Mouse (Mus musculus) hindbrain, embryonic 11.5 days (tissue): ENCODE measurements at regions not wholly inside any gene's neighbourhood (a gene's known extent, or its start where the extent isn't known, plus 50 kb on each side); places are given as distances from the start of the nearest gene placed in this dataset.

Source experiments
- ATAC-seq: fragments of 200-750 bp; cut with Nextera tagmentation; 2 replicates; pipeline ENCODE4 v1.8.0; 2017; ENCODE audit warnings: mild to moderate bottlenecking, moderate TSS enrichment, moderate library complexity; ENCODE audit not compliant: low FRiP score
- DNase-seq: peaks from one replicate; pipeline ENCODE4 v3.0.0-alpha.2; 2015; ENCODE audit warnings: low spot score
- H3K27ac ChIP-seq: fragments of 300-500 bp; sonication (generic); 2 replicates; pipeline ENCODE4 v1.5.1; 2014; ENCODE audit warnings: mild to moderate bottlenecking, low read depth, low read length
- H3K27me3 ChIP-seq: fragments of 300-500 bp; sonication (generic); 2 replicates; pipeline ENCODE4 v1.6.1; 2014; ENCODE audit warnings: mild to moderate bottlenecking, low read length, moderate library complexity, mixed read lengths; ENCODE audit not compliant: control insufficient read depth, insufficient read depth
- H3K36me3 ChIP-seq: fragments of 300-500 bp; sonication (generic); 2 replicates; pipeline ENCODE4 v1.6.1; 2014; ENCODE audit warnings: mild to moderate bottlenecking, low read length, moderate library complexity, mixed read lengths; ENCODE audit not compliant: control insufficient read depth, insufficient read depth
- H3K4me1 ChIP-seq: fragments of 300-500 bp; sonication (generic); replicated peaks from 2 replicates; pipeline ENCODE4 v1.6.1; 2014; ENCODE audit warnings: low read length, mixed read lengths; ENCODE audit not compliant: control insufficient read depth, insufficient read depth
- H3K4me2 ChIP-seq: fragments of 300-500 bp; sonication (generic); replicated peaks from 2 replicates; pipeline ENCODE4 v1.6.1; 2014; ENCODE audit warnings: mild to moderate bottlenecking, low read depth, low read length
- H3K4me3 ChIP-seq: fragments of 300-500 bp; sonication (generic); 2 replicates; pipeline ENCODE4 v1.5.1; 2014; ENCODE audit warnings: low read depth, low read length
- H3K9ac ChIP-seq: fragments of 300-500 bp; sonication (generic); 2 replicates; pipeline ENCODE4 v1.6.1; 2014; ENCODE audit warnings: low read depth, low read length
- H3K9me3 ChIP-seq: fragments of 300-500 bp; sonication (generic); 2 replicates; pipeline ENCODE4 v1.6.1; 2016; ENCODE audit warnings: low read length; ENCODE audit not compliant: control insufficient read depth
- WGBS: fragments of 180-500 bp; shearing (Covaris S2); extraction: QIAGEN DNeasy Blood & Tissue Kit; methylation state at CpG from one replicate; pipeline ENCODE4 v1.1.7; 2014; 5-methylcytosine and 5-hydroxymethylcytosine counted together

DNA sequence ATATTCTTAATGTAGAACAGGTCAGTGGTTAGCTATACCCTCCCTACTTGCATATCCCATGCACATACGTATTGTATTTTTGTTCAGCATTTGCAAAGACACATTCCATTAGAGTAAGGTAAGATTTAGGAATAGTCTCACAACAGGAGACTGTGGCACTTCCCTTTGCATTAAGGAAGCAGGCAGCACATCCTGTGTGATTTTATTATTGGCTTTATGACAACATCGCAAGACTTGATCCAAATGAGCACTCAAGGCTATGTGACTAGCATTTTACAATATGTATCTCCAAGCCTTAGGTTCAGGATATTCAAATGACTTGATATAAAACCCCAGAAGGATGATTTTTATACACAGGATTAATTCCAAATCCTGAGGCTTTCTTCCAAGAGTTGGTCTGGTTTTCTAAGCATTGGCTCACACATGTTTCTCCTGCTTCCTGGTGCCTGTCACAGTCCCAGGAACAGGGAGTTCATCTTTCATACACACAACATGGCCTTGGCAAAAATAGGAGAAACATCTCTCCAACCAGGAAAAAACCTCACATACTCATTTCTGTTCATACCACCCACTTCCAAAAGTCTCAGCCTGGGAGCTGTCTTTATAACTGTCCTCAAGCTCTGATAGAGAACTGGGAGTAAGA lies 159.1 kb upstream of the Meox2 start:
- 89% methylated on average over 2 of the region's 2 CpGs for WGBS
- DNase-seq (no peak), ATAC-seq (no peak)
- H3K36me3 ChIP-seq: no peaks in the 10 kb centered on the region
- no peaks in the 10 kb centered on the region for H3K27me3 ChIP-seq
- no peaks in the 10 kb centered on the region for H3K4me1 ChIP-seq
- H3K4me3 ChIP-seq: no peak overlapping the region
- H3K9ac ChIP-seq: no peak overlapping the region
- no peak overlapping the region for H3K27ac ChIP-seq
- H3K4me2 ChIP-seq: no peak overlapping the region
- no peaks in the 10 kb centered on the region for H3K9me3 ChIP-seq

DNA sequence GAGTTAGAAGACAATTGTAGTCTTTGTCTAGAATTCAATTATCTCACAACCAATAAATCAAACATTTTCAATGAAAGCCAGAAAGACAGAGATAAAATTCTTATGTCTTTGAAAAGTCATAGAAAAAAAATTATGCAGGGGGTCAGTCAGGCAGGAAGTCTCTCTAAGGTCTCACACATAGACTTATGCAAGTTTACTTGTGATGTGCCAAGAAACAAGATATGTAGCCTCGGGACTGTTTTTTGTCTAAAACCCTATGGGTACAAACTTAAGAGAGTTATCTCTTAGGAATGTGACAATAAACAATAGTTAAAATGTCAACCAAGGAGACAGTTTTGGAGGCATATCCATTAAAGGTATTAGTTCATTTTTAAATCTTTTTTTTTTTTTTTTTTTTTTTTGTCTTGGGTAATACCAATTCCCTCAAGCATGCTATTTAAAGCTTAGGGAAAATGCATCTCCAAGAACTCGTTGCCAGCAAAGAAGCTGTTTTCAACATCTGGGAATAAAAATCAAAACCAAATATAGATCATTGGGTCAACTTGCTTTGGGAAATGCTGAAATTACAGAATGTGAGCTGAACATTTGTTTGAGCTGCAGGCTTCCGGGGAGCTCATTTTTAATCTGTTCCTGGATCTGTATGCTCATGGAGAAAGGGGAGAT lies 133.8 kb upstream of the Meox2 start:
- H3K4me1 ChIP-seq: no peaks in the 10 kb centered on the region
- H3K9me3 ChIP-seq: no peaks in the 10 kb centered on the region
- H3K36me3 ChIP-seq: no peaks in the 10 kb centered on the region
- H3K4me2 ChIP-seq: no peak overlapping the region
- 77% methylated on average over 3 of the region's 3 CpGs for WGBS
- H3K27ac ChIP-seq: no peak overlapping the region
- DNase-seq (no peak), ATAC-seq (no peak)
- H3K4me3 ChIP-seq: no peak overlapping the region
- no peak overlapping the region for H3K9ac ChIP-seq
- no peaks in the 10 kb centered on the region for H3K27me3 ChIP-seq

DNA sequence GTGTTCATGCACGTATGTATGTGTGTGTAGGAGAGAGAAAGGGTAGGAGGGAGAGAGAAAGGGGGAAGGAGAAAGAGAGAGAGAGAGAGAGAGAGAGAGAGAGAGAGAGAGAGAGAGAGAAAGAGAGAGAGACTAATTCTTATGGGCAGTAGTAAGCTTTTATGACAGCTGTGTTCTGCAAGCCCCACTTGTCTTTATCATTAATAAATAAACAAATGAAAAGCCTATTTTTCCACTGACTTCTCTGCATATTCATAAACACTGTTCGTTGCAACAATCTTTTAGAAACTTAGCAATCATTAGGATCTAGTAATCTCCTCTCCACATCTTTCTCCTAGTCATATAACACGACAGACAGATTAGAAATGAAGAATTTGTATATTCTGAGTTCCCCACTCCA lies 131.2 kb upstream of the Meox2 start:
- Histone ChIP-seq H3K4me1 (no peaks in the 10 kb centered on the region), H3K9me3 (no peaks in the 10 kb centered on the region), H3K9ac (no peak overlapping the region), H3K4me3 (no peak overlapping the region), H3K27me3 (no peaks in the 10 kb centered on the region), H3K4me2 (no peak overlapping the region), H3K36me3 (no peaks in the 10 kb centered on the region), H3K27ac (no peak overlapping the region)
- ATAC-seq (no peak), DNase-seq (no peak)
- WGBS: 79% methylated on average over 3 of the region's 3 CpGs

DNA sequence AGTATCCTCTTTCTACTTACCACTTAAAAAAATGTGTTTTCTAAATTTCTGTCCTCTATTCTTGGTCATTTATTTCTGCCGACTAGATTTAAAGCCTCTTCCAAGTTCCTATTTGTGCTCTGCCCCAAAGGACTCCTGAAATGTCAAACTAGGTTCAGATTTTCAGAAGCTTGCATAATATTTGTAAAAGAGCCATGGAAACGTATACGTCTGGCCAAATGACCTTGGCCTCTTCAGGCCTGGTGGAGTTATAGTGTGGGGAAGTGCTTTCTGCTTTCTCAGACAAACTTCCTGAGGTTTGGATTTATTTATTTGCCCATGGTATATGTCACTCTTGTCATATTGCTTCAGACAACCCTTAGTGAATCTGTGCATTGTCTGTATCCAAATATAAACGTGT lies 117.2 kb upstream of the Meox2 start:
- Histone ChIP-seq H3K27ac (no peak overlapping the region), H3K9me3 (no peaks in the 10 kb centered on the region), H3K27me3 (no peaks in the 10 kb centered on the region), H3K4me2 (no peak overlapping the region), H3K4me3 (no peak overlapping the region), H3K36me3 (no peaks in the 10 kb centered on the region), H3K4me1 (no peaks in the 10 kb centered on the region), H3K9ac (no peak overlapping the region)
- DNase-seq (no peak), ATAC-seq (no peak)
- 83% methylated on average over 4 of the region's 4 CpGs for WGBS

DNA sequence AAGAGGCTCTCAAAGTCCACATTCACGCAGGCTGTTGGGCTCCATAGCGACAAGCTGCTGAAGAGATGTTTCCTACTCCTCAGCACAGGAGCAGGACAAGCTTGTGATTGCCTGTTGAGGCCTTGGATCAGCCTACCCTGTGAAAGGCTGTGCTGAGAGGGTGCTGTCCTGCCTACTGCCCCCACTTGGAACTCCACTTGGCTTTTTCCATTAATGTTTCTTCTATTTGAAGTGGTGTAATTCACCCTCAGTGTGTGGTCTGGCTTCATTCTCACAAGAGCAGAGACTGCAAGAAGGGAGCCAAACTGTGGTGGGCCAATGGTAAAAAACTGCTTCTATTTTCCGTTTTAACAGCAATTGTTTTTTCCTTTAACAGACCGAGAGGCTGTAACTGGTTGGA lies 116.4 kb upstream of the Meox2 start:
- DNase-seq (no peak), ATAC-seq (no peak)
- no peaks in the 10 kb centered on the region for H3K9me3 ChIP-seq
- H3K27ac ChIP-seq: no peak overlapping the region
- no peaks in the 10 kb centered on the region for H3K27me3 ChIP-seq
- no peak overlapping the region for H3K4me3 ChIP-seq
- H3K4me1 ChIP-seq: no peaks in the 10 kb centered on the region
- no peak overlapping the region for H3K9ac ChIP-seq
- H3K4me2 ChIP-seq: no peak overlapping the region
- no peaks in the 10 kb centered on the region for H3K36me3 ChIP-seq
- 84% methylated on average over 4 of the region's 4 CpGs for WGBS

DNA sequence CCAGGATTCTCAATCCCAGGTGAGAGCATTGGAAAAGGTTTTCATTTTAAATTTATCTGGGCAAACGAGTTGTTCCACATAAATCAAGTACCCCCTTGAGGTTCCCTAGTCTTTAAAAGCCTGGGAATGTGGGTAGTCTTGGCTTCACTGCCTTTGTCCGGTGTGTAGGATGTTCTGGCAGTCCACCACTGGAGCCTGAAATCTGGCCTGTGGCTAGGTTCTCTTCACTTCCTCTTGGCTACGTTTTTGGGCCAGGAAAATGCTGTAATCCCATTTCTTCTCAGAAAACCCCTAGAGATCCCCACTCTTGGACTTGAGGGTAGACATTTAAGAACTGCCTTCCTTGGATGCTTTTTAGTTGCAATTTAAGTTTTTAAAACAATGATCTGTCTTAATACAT lies 106.9 kb upstream of the Meox2 start:
- Histone ChIP-seq H3K27me3 (no peaks in the 10 kb centered on the region), H3K9ac (no peak overlapping the region), H3K4me3 (no peak overlapping the region), H3K4me2 (no peak overlapping the region), H3K27ac (no peak overlapping the region), H3K4me1 (no peaks in the 10 kb centered on the region), H3K36me3 (no peaks in the 10 kb centered on the region), H3K9me3 (no peaks in the 10 kb centered on the region)
- ATAC-seq: no peak
- WGBS: 75% methylated on average over 3 of the region's 3 CpGs
- no peak for DNase-seq

DNA sequence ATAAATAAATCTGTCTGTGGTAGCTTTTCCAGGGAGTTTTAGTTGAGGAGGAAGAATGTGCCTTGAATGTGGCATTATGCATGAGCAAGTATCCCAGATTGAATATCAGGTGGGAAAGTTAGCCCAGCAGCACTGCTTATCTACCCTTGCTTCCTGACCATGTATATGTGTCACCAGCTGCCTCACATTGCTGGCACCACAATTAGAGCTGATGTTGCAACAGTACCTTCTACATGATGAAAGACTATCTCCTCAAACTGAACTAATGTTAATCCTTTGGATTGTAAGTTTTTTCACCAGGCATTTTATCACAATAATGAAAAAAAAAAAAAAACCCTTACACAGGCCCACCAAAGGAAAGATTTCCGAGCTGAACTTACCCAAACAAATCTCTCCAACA lies 103.1 kb upstream of the Meox2 start:
- no peaks in the 10 kb centered on the region for H3K27me3 ChIP-seq
- H3K9me3 ChIP-seq: no peaks in the 10 kb centered on the region
- no peak overlapping the region for H3K27ac ChIP-seq
- H3K4me1 ChIP-seq: no peaks in the 10 kb centered on the region
- DNase-seq (no peak), ATAC-seq (no peak)
- no peak overlapping the region for H3K4me2 ChIP-seq
- no peaks in the 10 kb centered on the region for H3K36me3 ChIP-seq
- WGBS: 79% methylated on average over 1 of the region's 1 CpGs
- no peak overlapping the region for H3K9ac ChIP-seq
- H3K4me3 ChIP-seq: no peak overlapping the region

DNA sequence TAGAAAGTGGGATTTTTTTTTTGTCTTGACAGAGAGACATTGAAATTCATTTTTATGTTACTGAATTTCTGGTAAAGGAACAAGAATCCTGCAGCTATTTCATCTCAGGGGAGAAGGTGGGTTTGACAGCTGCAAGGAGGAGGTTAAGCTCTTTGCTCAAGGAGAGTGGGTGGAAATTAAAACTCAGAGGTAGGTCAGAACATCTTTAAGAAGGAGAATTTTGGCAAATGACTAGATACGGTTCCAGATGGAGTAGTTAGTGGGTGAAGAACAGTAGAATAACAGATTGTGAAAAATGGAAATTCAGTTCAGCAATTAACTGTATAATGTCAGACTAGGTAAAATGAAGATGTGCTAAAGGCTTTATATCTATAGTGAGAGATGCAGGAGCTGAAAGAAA lies 98.0 kb upstream of the Meox2 start:
- H3K27me3 ChIP-seq: no peaks in the 10 kb centered on the region
- H3K4me1 ChIP-seq: no peaks in the 10 kb centered on the region
- H3K36me3 ChIP-seq: no peaks in the 10 kb centered on the region
- no peaks in the 10 kb centered on the region for H3K9me3 ChIP-seq
- ATAC-seq (no peak), DNase-seq (no peak)
- 87% methylated on average over 1 of the region's 1 CpGs for WGBS
- no peak overlapping the region for H3K9ac ChIP-seq
- no peak overlapping the region for H3K4me2 ChIP-seq
- no peak overlapping the region for H3K4me3 ChIP-seq
- no peak overlapping the region for H3K27ac ChIP-seq

DNA sequence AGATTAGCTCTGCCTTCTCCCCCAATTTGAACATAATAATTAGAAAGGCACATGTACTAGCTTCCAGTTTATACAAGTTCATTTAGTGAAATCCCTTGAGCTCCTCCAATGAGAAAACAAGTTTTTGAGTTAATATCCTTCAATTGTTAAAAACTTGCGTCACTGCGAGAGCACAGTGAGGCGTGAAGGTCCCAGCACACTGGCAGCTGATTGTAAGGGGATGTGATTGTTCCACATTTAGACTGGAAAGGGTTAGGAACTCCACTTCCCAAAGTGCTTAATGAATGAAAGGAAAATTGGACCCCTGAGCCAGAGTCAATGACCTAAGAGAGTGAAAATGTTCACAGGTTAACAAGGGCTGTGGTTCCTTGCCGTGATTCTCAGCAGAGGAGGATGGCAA lies 93.9 kb upstream of the Meox2 start:
- Histone ChIP-seq H3K27ac (no peak overlapping the region), H3K9ac (no peak overlapping the region), H3K36me3 (no peaks in the 10 kb centered on the region), H3K9me3 (no peaks in the 10 kb centered on the region), H3K4me2 (no peak overlapping the region), H3K4me1 (no peaks in the 10 kb centered on the region), H3K4me3 (no peak overlapping the region), H3K27me3 (no peaks in the 10 kb centered on the region)
- no peak for DNase-seq
- WGBS: 76% methylated on average over 4 of the region's 4 CpGs
- no peak for ATAC-seq
